Mouse (Mus musculus) intestine, embryonic 14.5 days (tissue): ENCODE data around the gene Plekhg3. TPM values are rescaled to one million over a fixed set of nuclear protein-coding genes. Genes with fewer than 3 reads are reported as not detected.

Experiments used
- ATAC-seq: fragments of 200-750 bp; cut with Nextera tagmentation; replicated peaks from 2 replicates; pipeline ENCODE4 v1.8.0; 2017; ENCODE audit warnings: low read depth, moderate number of reproducible peaks, moderate TSS enrichment, moderate library complexity; ENCODE audit not compliant: low FRiP score, low TSS enrichment
- DNase-seq: peaks from one replicate; pipeline ENCODE4 v3.0.0-alpha.2; 2018; ENCODE audit warnings: low spot score
- H3K27ac ChIP-seq: fragments of 300-500 bp; sonication (generic); 2 replicates; pipeline ENCODE4 v1.5.1; 2014; ENCODE audit warnings: low read depth, mild to moderate bottlenecking, control low read depth
- H3K27me3 ChIP-seq: fragments of 300-500 bp; sonication (generic); replicated peaks from 2 replicates; pipeline ENCODE4 v1.6.1; 2014; ENCODE audit warnings: low read length, control low read depth; ENCODE audit not compliant: control insufficient read depth, insufficient read depth
- H3K36me3 ChIP-seq: fragments of 300-500 bp; sonication (generic); 2 replicates; pipeline ENCODE4 v1.6.1; 2014; ENCODE audit warnings: low read length, control low read depth; ENCODE audit not compliant: control insufficient read depth, insufficient read depth
- H3K4me1 ChIP-seq: fragments of 300-500 bp; sonication (generic); replicated peaks from 2 replicates; pipeline ENCODE4 v1.6.1; 2014; ENCODE audit warnings: low read length, control low read depth, mixed read lengths; ENCODE audit not compliant: control insufficient read depth, insufficient read depth
- H3K4me2 ChIP-seq: fragments of 300-500 bp; sonication (generic); 2 replicates; pipeline ENCODE4 v1.6.1; 2014; ENCODE audit warnings: low read length
- H3K4me3 ChIP-seq: fragments of 300-500 bp; sonication (generic); 2 replicates; pipeline ENCODE4 v1.5.1; 2014; ENCODE audit warnings: low read depth, low read length, control low read depth, mixed read lengths
- H3K9ac ChIP-seq: fragments of 300-500 bp; sonication (generic); 2 replicates; pipeline ENCODE4 v1.6.1; 2014; ENCODE audit warnings: mild to moderate bottlenecking, low read length
- H3K9me3 ChIP-seq: fragments of 300-500 bp; sonication (generic); 2 replicates; pipeline ENCODE4 v1.6.1; 2016; ENCODE audit warnings: low read length, control low read depth; ENCODE audit not compliant: control insufficient read depth
- WGBS: fragments of 180-500 bp; shearing (Covaris S2); extraction: QIAGEN DNeasy Blood & Tissue Kit; methylation state at CpG from one replicate; pipeline ENCODE4 v1.1.7; 2014; 5-methylcytosine and 5-hydroxymethylcytosine counted together
- polyA plus RNA-seq: library from polyadenylated mRNA; unstranded; fragments of >200 nt; fragmentation: Nextera tagmentation; extraction: Ambion mirVana; gene quantifications from 2 replicates; pipeline ENCODE4 v1.2.1, GENCODE M21; 2014

The Plekhg3 gene
- polyA plus RNA-seq: 9.5 and 10.4 TPM in 2 replicates

DNA sequence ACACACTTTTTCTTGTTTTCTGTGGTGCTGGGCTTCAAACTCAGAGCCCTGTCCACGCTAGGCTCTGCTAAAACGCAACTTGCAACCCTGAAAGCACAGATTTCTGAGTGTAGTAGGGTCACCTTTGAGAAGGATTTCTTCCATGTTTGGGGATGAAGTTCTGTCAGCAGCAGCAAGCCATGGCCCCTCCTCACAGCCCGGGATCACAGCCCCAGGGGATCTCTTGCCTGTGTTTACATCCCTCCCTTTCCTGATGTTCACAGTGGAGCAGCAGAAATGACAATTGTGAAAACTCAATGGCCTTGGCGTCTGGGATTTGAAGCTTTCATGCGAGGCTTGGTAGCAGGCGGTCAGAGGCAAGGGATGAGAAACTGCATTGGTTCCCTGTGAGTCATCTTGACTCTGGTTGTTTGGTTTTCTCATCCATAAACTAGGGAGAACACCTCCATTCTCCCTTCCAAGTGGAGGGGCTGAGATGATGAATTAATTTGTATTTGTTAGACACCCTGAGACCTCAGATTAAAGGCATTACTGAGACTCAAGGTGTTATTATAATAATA lies at the start of gene Plekhg3:
Gene Plekhg3 (plus strand): TSS at position 312 of the 560 bp plus-strand sequence.
- no peak for ATAC-seq
- H3K9ac ChIP-seq: no peak within 1 kb of the TSS

DNA sequence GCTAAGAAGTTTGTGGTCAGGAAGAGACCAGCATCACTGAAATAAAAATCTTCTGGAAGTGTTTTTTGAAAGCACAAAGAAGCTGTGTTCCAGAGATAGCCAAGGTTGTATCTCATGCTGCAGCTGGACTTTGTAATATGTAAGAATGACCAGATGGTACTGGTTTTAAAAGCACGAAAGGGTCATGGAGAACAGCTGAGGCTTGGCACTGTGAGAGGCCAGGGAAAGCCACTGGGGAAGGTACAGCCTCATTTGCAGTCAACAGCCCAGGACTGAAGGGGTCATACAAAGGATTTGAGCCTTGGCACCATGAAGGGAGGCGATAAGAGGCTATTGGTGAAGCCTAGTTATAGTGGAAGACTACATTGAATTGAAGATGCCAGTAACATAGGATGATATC lies 48.2 kb upstream of the Plekhg3 start:
- no peaks in the 10 kb centered on the region for H3K27me3 ChIP-seq
- no peak overlapping the region for H3K27ac ChIP-seq
- no peak overlapping the region for H3K4me3 ChIP-seq
- no peak overlapping the region for H3K4me2 ChIP-seq
- no peaks in the 10 kb centered on the region for H3K36me3 ChIP-seq
- WGBS: 84% methylated on average over 2 of the region's 2 CpGs
- no peak overlapping the region for H3K9ac ChIP-seq
- DNase-seq (no peak), ATAC-seq (no peak)
- peaks cover 19% of the 10 kb centered on the region for H3K4me1 ChIP-seq
- H3K9me3 ChIP-seq: no peaks in the 10 kb centered on the region

More for the DNA sequence above, at the start of gene Plekhg3:
- H3K4me3 ChIP-seq: peak within 1 kb of the TSS; percentile 83; the same call in 1 of the 2 replicates
- H3K27ac ChIP-seq: peak within 1 kb of the TSS; percentile 19; the same call in 1 of the 2 replicates
- DNase-seq: no peak
- peaks cover 20% of the 10 kb centered on the region; the same call in 1 of the 2 replicates for H3K4me1 ChIP-seq
- H3K4me2 ChIP-seq: peak within 1 kb of the TSS; percentile 98
- H3K27me3 ChIP-seq: peaks cover 16% of the 10 kb centered on the region
- no peaks in the 10 kb centered on the region for H3K36me3 ChIP-seq
- WGBS: 36% methylated on average over 6 of the region's 6 CpGs
- H3K9me3 ChIP-seq: no peaks in the 10 kb centered on the region

DNA sequence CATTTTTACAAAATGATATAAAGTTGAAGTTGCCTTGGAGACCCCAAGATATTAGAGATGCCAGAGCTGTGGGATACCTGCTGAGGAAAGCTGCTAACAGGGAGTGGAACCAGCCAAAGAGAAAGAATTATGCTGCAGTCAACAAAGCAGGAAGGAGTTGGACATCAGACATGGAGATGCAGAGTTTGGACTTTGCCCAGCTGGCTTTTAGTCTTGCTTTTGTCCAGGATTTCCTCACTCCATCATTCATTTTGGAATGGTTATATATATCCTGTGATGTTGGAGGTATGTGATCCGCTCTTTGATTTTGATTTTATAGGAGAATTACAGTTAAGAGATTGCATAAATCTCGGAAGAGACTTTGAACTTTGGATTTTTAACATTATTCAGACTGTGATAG lies 47.7 kb upstream of the Plekhg3 start:
- Histone ChIP-seq H3K9ac (no peak overlapping the region), H3K27ac (no peak overlapping the region), H3K4me3 (no peak overlapping the region), H3K4me1 (peaks cover 18% of the 10 kb centered on the region), H3K9me3 (no peaks in the 10 kb centered on the region), H3K36me3 (no peaks in the 10 kb centered on the region), H3K27me3 (no peaks in the 10 kb centered on the region), H3K4me2 (no peak overlapping the region)
- 92% methylated on average over 2 of the region's 2 CpGs for WGBS
- ATAC-seq: no peak
- no peak for DNase-seq

DNA sequence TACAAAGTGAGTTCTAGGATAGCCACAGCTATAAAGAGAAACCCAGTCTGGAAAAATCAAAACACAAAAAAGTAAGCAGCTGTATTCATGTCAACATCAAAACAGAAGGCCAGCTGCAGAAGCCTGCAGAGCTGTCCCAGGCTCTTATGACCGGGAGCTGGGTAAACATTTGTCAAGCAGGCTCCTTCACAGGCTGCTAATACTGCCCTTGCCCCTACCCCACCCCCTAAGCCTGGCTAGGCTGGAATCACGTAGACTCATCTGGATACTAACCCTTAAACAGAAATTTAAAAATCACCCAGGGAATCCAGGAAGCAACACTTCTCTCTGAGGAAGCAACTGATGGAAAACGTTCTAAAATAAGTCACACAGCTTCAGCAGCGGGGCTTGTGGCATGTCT lies 45.8 kb upstream of the Plekhg3 start:
- Histone ChIP-seq H3K27ac (peak overlapping the region; percentile 54; the same call in 1 of the 2 replicates), H3K36me3 (no peaks in the 10 kb centered on the region), H3K4me1 (peaks cover 10% of the 10 kb centered on the region), H3K4me2 (peak overlapping the region; percentile 16; the same call in 1 of the 2 replicates), H3K9me3 (no peaks in the 10 kb centered on the region), H3K9ac (no peak overlapping the region), H3K4me3 (no peak overlapping the region), H3K27me3 (no peaks in the 10 kb centered on the region)
- DNase-seq (no peak), ATAC-seq (0 out of 2 replicates have a peak, but pooled peaks have one; percentile 56)
- WGBS: 9% methylated on average over 4 of the region's 4 CpGs

DNA sequence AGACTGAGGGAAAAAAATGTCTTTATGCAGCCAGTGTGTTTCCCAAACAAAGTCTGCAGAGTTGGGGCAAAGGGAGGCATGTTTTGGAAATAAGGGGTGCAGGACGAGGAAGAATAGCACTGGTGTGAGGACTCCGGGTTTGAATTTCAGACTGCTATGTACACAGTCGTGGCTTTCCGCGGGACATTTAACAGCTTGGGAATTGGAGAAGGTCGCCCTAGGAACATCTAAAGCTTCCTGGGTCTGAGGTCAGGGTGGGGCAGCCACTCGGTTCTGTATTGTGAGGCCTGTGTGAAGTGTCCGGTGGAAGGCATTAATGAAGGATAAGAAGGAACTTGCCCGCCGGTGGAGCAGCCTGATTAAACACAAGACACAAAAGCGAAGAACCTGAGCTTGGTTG lies 45.3 kb upstream of the Plekhg3 start:
- H3K9ac ChIP-seq: no peak overlapping the region
- DNase-seq (no peak), ATAC-seq (no peak)
- H3K27ac ChIP-seq: peak overlapping the region; percentile 54
- H3K4me1 ChIP-seq: peaks cover 8% of the 10 kb centered on the region
- no peak overlapping the region for H3K4me3 ChIP-seq
- H3K9me3 ChIP-seq: no peaks in the 10 kb centered on the region
- WGBS: 39% methylated on average over 11 of the region's 11 CpGs
- no peaks in the 10 kb centered on the region for H3K36me3 ChIP-seq
- H3K4me2 ChIP-seq: peak overlapping the region; percentile 16; the same call in 1 of the 2 replicates
- H3K27me3 ChIP-seq: no peaks in the 10 kb centered on the region

DNA sequence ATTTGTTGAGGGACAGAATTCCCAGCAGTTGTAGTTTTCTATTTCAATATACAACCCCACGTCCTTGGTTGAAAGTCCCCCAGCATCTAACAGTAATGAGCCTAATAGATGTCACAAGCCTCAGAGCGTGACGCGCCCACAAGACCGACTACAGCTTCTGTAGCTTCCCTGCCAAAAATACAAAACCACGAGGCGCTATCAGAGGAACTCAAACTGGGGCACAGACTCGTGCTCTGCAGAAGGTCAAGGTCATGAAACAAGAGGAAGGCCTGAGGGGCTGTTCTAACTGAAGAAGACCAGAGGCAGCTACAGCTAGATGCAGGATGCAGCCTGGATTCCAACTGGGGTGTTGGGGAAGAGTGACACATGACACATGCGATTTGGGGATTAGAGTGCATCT lies 43.7 kb upstream of the Plekhg3 start:
- H3K4me2 ChIP-seq: no peak overlapping the region
- no peaks in the 10 kb centered on the region for H3K36me3 ChIP-seq
- WGBS: 69% methylated on average over 9 of the region's 9 CpGs
- H3K4me3 ChIP-seq: no peak overlapping the region
- no peak for DNase-seq
- no peak overlapping the region for H3K9ac ChIP-seq
- H3K27ac ChIP-seq: no peak overlapping the region
- H3K27me3 ChIP-seq: no peaks in the 10 kb centered on the region
- no peak for ATAC-seq
- H3K9me3 ChIP-seq: no peaks in the 10 kb centered on the region
- peaks cover 8% of the 10 kb centered on the region for H3K4me1 ChIP-seq

DNA sequence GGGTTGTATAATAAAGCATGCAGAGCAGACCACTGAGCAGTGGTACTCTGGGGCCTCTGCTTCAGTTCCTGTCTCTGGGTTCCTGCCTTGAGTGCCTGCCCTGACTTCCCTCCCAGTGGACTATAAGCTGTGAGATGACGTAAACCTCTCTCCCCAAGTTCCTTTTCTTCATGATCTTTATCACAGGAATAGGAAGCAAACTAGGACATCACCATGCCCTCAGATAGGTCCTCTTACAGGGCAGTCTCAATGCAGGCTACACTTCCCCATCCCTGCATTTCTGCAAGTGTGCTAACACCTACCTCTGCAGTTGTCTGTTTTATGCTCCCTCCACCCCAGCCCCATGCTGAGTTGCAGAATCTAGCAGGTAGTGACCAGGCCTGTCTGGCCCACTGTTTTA lies 39.9 kb upstream of the Plekhg3 start:
- ATAC-seq: no peak
- H3K4me3 ChIP-seq: no peak overlapping the region

DNA sequence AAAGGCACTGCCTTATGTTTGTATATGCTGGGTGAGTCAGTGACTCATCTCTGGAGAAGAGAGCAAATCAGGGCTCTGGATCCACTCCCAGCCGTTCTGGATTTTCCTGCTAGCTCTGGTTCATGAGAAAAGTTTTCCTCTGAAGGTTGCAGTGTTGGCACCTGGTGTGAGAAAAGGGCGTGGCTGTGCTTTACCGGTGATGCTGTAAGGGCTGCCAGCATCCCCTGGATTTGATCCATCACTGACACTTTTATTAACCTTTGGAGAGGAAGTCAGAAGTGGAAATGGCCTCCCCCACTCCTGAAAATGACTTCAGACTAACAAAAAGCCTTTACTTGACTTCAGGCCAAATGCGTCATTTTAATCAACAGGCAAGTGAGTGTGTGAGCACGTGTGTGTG lies 37.2 kb upstream of the Plekhg3 start:
- Histone ChIP-seq H3K4me1 (no peaks in the 10 kb centered on the region), H3K27me3 (no peaks in the 10 kb centered on the region), H3K27ac (no peak overlapping the region), H3K4me3 (no peak overlapping the region), H3K9me3 (no peaks in the 10 kb centered on the region), H3K36me3 (no peaks in the 10 kb centered on the region), H3K9ac (no peak overlapping the region), H3K4me2 (no peak overlapping the region)
- WGBS: 29% methylated on average over 5 of the region's 5 CpGs
- ATAC-seq: no peak
- no peak for DNase-seq

More for the DNA sequence above, 39.9 kb upstream of the Plekhg3 start:
- no peak overlapping the region for H3K9ac ChIP-seq
- 75% methylated on average over 1 of the region's 1 CpGs for WGBS
- H3K4me1 ChIP-seq: no peaks in the 10 kb centered on the region
- no peaks in the 10 kb centered on the region for H3K9me3 ChIP-seq
- DNase-seq: no peak
- H3K4me2 ChIP-seq: no peak overlapping the region
- no peaks in the 10 kb centered on the region for H3K36me3 ChIP-seq
- no peak overlapping the region for H3K27ac ChIP-seq
- H3K27me3 ChIP-seq: no peaks in the 10 kb centered on the region

DNA sequence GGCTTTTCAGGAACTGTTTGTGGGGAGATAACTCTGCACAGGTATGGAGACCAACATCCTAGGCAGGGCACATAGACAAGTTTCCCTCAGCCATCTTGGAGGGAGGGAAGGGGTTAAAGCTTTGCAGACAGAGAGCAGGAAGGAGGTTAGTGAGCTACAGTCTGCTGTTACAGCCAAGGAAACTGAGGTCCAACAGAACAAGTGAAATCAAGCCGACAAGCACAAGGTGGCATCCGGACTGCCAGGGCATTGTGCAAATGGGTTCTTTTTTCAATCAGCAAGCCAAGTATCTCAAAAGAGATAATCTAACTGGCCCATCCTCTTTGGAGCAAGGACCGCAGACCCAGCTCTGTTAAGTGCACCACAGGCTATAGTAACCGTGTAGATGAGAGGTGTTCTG lies 35.3 kb upstream of the Plekhg3 start:
- Histone ChIP-seq H3K27ac (no peak overlapping the region), H3K4me2 (no peak overlapping the region), H3K4me1 (no peaks in the 10 kb centered on the region), H3K9ac (no peak overlapping the region), H3K4me3 (no peak overlapping the region), H3K27me3 (no peaks in the 10 kb centered on the region), H3K36me3 (no peaks in the 10 kb centered on the region), H3K9me3 (no peaks in the 10 kb centered on the region)
- ATAC-seq (no peak), DNase-seq (no peak)
- 73% methylated on average over 4 of the region's 4 CpGs for WGBS
